Mouse (Mus musculus) frontal cortex, adult 2 months (tissue): ENCODE measurements at regions not wholly inside any gene's neighbourhood (a gene's known extent, or its start where the extent isn't known, plus 50 kb on each side); places are given as distances from the start of the nearest gene placed in this dataset.

Source experiments
- DNase-seq, 2 experiments: peaks; one replicate each; pipeline ENCODE4 v3.0.0; 2022; ENCODE audit warnings: low spot score in 1 of 2; ENCODE audit errors: extremely low spot score in 1 of 2

DNA sequence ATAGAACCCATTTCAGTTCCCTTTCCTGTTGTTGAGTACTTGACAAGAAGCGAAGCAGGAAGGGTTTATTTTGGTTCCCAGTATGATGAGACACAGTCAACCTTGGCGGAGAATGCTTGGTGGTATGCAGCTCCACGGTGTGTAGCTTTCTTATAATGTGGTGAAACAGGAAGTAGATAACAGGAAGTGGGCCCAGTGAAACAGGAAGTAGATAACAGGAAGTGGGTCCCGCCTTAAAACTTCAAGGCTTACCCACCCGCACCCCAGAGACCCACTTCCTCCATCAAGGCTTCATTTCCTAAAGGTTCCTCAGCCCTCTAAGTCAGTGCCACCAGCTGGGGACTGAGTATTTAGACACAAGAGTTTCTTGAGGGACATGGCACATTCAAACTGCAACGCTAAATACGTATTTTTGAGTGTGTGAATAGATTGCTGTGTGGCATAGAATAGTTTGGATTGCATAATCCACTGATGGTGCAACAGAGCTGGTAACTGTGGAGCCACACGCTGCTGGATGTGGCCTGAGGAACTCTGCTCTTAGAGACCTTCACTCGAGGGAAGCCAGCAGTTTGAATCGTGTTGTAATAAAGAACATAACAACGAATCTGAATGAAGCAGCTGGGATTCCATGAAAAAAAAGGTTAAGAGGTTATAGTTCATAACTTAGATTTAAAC is 190.8 kb downstream of the Npr3 start:
- DNase-seq = no peak

DNA sequence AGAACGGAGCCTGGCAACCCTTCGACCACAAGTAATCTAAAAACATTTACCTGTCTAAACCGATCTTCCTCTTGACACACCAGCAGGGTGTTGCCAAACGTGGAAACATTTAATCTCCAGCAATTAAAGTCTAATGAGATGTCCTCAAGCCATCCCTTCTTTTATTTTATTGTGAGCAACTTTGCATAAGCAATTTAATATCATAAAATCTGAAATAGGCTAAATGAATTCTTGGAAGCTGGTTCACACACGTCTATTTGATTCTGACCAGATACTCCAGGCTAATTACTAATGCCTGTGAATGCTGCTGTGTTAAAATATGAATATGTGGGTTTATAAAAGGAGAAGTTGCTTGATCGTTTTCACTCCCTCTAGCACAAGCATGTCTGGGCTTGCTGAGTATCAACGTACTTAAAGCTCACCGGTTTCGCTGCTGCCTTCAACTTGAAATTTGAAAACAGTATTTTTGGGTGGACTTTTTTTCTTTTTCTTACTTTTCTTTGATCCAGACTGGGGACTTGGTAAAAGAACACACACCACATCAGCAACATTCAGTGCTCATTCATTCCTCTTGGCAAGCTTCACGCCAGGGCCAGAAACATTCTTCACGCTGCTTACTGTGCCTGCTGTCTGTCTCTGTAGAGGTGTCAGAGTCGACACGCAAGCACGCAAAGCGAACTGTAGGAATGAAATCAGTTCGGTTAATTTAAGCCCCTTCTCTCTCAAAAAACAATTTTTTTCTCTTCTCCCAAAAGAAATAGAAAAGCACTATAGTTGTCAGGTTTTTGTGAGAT is 194.4 kb downstream of the Npr3 start:
- DNase-seq = peak; percentile 14 to 18

DNA sequence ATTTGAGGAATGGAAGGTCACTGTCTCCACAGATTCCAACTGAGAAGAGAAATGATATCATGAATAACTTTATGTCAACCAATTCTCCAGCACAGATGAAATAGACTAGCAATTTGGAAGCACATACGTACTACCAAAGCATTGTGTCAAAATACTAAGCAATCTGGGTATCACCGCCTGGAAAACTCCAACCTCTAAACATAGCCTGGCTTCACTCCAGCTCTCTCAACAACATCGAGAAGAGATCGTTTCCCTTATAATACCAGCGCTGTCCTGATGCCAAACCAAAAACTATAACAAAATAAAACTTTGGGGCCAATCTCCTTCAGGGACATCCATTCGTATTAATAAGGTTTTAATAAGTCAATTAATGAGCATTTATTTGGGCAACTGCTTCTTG is 205.8 kb downstream of the Npr3 start:
- DNase-seq = peak in 1 of 2 experiments; percentile 24

DNA sequence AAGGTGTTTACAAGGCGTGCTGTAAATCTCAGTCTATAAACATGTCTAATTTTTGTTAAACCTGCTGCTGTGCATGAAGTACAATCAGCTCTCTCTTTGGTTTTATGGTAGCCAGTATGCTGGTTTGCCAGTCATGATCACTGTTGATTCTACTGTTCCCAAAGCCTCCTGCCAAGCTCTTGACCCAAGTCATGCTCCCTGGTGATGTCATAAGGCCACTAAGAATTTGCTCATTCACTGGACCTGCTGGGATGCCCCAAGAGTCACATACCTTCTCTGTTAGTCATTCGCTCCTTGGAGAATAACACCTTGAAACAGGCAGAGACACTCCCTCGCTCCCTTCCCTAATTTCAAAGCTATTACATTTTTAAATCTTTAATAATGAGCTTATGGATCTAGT is 207.2 kb downstream of the Npr3 start:
- no peak for DNase-seq

DNA sequence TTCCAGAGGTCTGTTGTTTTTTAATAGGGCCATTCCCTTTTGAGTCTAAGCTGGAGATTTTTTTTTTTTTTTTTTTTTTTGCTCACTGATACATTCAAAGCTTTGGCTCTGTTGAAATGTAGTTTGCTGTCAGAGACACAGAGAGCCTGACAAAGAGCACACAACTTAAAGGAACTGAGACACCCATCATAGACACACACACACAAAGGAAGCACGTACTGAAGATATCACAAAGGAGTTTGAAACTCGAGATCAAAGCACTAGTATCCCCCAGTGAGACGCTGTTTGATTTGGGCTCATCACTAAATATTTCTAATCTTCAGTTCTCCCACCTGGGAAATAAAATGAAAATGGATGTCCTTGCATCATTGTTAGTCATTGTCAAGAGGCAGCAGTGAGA is 210.0 kb downstream of the Npr3 start:
- DNase-seq = no peak

DNA sequence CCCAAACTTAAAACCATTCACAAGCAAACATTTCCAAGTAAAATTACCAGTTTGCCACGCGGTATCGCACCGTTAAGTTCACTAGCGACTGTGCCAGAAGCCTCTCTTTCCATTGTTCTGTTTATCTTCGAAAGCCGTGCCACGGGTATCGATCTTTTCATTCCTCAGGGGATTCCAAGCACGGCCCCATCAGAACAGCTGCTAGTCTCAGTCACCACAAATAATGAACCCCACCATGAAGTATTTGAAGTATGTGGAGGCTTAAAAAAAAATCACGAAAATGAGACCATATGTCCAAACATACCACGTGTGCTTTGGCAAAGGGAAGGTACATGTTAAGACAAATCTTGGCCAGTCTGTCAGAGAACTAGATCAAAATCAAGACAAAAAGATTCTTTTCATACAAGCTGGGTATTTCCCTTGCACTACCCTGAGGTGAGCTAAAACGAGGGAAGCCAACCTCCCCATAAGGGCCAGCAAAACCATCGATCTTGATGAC is 213.3 kb downstream of the Npr3 start:
- DNase-seq = no peak

DNA sequence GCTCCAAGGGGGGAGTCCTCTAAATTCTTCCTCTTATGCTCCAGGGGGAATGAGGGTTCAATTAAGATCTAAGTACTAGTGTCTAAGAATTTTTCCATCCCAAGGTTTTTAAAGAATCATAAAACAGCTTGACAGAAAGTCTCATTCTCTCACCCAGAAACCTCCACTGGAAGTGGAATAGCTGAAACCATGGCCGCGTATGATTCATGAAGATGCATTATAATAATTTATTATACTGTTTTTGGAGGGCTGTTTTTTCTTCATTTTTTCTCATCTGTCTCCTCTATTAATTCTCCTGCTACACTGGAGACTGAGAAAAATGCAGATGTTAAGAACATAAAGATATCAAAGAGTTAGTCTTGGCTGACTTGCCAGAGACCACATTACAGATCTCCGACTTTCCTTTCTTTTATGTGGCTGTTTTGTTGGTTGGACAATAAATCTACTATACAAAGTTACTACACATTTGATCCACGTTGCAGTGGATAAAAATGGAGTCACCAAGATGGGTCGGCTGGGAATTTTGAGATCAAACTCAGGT is 242.2 kb downstream of the Npr3 start:
- DNase-seq = no peak

DNA sequence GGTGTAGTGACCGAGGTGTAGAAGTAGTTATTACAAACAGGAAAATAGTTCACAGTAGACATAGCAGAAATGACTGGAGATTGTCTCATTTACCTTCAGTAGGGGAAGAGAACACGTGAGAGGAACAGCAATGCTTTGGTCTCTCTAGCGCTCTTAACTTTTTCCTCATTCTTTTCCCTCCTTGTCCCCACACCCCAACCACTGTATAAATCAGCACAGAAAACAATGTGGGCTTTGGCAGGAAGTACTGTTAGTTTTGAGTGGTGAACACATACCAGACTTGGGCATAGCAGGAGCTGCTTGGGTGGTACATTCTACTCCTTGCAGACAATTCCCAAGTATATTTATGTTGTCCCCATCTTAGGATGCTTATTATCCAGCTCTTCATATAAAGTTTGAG is 251.9 kb downstream of the Npr3 start:
- no peak for DNase-seq

DNA sequence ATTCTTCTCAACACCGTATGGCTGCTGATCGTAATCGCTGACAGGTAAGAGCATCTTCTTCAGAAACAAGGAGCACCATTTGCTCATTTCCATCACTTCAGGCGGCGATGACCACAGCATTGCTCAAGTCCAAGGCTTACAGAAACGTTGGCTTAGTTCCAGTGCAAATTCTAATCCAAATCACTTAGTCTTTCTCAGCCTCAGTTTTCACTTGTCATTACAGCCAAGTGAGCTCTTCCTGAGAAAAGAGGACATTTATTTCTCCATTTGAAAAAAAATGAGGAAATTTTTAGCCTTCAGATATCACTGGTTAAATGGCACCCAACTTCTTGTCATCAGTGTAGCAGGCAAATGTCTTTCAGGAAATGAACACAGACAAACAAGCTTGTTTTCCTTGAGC is 246.8 kb upstream of the Tars start:
- DNase-seq = no peak

DNA sequence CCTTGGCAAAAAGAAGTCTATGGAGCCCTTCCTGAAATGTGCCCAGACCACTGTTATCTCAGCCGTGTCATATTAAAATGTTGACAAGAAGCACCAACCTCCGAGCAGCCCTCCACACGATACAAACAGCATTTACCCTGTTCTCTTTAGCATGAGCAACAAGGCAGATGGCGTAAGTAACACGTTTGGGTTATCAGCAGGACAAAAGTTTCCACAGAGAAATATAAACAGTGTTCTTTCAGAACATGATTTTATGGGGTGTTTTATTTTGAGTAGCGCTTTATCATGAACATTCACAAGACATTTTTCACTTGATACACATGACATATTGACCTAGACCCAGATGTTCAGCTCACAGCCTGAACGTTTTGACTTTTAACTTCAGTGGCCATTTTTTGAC is 245.3 kb upstream of the Tars start:
- DNase-seq = no peak

DNA sequence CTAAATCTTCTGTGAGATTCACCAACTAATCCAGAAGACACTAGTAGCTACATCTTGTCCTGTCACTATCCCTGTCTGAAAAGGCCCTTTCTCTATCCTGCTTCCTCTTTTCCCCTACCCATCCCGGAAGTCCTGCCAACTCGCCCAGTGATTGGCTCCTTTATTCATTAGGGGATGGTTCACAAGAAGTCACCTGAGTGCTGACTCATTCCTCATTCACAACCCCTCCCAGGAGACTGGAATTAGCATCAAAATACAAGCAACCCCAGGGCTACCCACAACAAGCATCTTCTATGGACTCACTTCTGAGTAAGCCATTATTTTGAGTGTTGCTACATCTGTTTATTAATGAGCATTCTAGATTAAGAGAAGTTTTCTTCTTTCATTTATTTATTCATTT is 231.2 kb upstream of the Tars start:
- DNase-seq = no peak

DNA sequence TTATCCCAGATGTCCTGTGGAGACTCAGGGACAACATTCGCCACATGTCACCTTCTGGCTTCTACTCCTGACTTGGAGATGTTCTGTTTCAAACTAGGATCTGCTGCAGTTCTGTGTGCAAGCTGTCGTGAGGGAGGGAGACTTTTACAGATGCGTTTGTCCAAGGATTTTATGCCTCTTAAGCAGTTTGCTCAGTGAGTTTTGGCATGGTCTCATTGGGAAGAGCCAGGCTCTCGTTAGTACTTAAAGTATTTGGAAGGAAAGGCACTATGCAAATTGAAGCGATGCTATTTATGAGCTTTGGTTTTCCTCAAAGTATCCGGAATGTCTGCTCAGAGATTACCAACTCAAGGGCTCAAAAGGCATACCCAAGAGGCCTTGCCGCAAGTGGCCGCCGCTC is 227.0 kb upstream of the Tars start:
- peak in 1 of 2 experiments; percentile 13 for DNase-seq

DNA sequence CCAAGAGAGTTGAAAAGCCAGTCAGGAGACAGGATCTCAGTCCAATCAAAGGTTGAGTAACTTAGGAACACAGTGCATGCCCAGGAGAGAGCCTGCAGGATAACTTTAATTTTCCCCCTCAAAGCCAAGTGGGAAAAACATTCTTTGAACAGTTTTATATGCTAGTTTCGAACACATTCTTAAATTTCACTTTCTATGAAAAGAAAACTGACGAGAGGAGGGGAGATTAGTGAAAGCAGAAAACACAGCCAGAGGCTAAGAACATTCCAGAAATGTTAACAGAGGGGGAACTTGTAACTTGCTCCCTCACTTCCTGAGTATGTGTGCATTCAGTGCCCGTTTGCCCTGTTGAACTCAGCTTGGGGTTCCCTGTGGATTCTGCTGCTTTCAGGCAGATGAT is 213.0 kb upstream of the Tars start:
- DNase-seq = no peak

DNA sequence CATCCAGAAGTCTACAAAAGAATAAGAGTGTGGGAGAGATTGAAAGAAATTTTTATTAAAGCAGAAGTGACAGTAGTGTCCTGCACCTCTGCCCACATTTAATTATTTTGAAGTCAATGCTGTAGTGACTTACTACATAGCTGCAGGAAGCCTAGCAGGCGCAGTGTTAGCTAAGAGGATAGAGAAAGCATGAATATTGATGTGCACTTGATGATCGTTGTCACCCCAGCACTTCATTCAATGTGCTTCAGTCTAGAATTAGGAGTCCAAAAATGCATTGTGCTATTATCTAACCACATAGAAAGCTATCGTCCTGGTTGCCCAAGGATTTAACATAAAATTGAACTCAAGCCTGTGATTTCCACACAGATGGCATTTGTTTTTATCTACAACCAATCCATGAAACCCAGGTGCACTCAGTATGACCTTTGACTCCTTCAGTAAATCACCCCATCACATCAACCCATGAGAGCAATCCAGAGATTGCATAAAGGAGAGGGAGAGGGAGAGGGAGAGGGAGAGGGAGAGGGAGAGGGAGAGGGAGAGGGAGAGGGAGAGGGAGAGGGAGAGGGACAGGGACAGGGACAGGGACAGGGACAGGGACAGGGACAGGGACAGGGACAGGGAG is 210.7 kb upstream of the Tars start:
- no peak for DNase-seq

DNA sequence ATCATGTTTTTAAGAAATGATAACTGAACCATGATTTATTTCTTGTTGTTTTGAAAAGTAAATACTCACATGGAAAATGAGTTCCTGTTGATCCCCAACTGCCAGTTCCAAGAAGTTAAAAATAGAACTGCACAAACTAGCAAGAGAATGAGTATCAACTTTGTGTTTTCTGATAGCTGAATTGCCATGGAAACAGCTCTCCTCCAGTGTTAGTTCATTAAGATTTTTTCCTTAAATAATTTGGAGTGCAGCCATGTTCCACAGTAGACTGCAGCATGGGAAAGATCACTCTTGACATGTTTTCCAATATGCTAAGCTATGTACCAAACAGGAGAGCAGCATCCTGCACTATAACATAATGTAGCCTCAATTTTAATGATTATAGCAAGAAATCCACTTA is 208.0 kb upstream of the Tars start:
- peak in 1 of 2 experiments; percentile 29 for DNase-seq

DNA sequence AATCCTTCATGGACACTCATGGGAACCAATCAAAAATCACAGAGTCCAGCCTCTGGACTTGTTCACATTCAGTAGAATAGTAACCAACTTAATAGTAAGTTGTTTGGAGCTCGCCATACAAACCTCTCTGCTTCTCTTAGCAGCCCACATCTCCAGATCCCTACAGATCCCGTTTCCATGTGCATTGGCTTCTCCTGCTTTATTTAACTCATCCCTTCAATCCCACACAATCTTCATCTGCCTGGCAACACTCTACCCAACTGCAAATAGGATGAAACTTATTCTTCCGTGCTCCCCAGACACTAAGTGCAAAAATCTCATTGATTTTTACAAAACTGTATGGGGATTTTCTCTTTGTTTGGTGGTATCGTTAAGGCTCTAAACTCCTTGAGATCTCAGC is 206.2 kb upstream of the Tars start:
- DNase-seq = peak in 1 of 2 experiments; percentile 39

DNA sequence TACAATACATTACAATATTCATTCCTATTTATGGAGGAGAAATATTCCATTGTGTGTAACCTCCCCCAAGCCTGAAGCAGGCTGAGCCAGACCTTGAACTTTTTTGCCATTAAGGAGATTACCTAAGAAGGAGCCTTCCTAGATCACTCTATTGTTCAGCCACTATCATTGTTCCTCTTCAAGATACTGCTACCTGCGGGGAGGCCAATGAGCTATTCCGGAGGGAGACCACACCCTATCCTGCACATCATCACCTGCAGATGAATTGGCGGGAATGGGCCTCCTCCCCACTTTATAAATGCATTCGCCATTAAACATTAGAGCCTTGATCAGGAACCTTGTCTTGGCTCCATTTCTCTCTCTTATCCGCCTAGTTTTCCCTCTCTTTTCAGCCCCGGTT is 197.6 kb upstream of the Tars start:
- DNase-seq = no peak

DNA sequence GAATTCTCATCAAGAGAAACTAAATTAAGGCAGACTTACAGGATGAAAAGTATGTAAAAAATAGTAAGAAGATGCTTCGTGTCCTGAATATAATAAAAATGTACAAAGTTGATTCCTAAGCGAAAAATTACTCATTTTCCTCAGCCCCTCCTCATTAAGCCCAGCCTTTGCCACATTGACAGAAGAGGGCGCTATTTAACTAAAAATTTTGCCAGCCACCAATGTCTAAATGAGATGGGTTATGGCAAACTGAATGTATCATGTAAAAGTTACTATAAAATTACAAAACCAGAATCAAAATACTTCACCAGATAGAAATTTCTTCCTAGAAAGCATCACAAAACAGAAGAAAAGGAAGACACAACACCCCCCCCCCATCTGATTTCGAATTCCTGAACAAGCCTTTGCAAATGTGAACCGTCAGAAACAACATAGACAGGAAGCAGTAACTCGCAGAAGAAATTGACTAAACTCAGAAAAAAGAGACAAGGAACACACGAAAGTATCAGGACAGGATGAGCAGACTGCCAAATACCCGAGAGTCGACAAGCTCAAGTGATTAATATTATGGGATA is 191.2 kb upstream of the Tars start:
- DNase-seq = peak in 1 of 2 experiments; percentile 71

DNA sequence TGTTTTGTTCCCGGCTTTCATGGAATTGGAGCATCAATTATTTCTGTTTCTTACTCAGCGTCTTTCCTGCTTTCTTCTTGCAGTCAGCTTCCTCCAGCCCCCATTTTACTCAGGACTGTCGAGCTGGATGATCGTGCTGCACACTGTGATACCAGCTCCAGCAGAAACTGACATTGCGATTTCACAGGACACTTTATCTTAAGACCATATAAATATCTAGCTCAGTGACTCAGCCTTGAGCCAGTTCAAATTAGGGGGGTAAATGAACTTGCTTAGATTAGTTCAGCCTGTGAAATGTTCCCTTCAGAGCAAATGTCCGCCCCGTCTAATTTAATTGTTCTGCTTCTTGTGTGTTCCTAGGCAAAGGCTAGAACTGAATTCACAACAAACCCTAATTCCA is 190.3 kb upstream of the Tars start:
- no peak for DNase-seq

DNA sequence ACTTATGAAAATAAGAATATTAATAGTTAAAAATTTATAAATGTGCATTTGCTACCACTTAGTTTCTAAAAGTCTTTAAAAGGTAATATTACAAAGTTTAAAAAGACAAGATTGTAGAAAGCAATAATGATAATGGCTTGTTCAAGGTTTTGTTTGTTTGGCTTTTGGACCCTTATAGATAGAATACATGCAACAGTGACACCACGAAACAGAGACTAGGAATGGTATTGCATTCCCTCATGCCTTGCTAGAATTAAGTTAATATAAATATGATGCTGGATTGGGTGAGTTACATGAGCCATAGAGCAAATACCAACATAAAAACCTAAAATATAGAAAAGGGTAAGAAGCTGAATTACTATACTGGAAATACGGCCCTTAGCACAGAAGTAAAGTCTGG is 186.9 kb upstream of the Tars start:
- no peak for DNase-seq

DNA sequence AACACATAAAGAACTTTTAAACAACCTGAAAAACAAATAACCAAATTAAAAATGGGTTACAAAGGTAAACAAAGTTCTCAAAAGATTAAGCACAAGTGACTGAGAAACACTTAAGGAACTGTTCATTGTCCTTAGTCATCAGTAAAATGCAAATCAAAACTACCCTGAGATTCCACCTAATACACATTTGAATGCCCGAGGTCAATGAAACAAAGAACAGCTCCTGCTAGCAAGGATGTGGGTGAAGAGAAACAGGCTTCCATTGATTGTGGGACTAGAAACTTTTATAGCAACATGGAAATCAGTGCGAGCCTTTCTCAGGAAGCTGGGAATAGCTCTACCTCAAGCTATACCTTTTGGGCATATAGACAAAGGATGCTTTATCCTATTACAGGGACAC is 184.7 kb upstream of the Tars start:
- no peak for DNase-seq
